Mouse (Mus musculus): Measurements from ENCODE around the gene Tspan5. TPM values are rescaled to one million over a fixed set of nuclear protein-coding genes. Genes with fewer than 3 reads are reported as not detected.

The Tspan5 gene
- total RNA-seq, 2 experiments from 2014 or later, result 184 to 208 TPM

DNA sequence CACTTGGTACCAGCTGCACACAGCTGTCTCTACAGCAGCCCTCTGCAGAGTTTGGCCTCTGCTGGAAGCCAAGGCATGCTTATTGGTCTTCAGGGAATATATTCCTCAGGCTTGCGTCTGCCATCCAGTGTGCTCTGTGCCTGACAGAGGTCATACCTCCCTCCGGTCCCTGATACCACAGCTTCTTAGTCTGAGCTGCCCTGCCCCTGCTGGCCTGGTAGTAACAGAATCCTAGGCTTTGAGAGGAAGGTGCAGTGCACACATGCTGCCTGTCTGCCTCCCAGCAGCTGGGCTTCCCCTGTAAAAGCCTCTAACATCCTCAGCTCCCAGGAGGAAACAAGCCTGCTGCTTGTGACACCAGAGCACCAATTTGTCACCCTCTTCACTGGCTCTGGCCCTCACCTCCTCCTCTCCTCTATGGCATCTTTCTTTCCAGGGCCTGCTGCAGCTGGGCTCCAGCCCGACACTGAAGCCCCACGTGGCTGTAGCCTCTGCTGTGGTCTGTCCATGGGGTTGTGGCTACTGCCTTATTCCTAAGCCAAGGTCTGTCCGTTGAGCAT, 80.0 kb downstream of the Tspan5 start:
- no peak for DNase-seq (ENCODE audit: extremely low spot score in 1 of 2, low spot score in 2 of 2)
- intact Hi-C loops (cut with DNase I), result loop anchor here (10.0 kb wide), 1 partner anchor 63 kb away; no protein-coding TSS in a partner anchor

DNA sequence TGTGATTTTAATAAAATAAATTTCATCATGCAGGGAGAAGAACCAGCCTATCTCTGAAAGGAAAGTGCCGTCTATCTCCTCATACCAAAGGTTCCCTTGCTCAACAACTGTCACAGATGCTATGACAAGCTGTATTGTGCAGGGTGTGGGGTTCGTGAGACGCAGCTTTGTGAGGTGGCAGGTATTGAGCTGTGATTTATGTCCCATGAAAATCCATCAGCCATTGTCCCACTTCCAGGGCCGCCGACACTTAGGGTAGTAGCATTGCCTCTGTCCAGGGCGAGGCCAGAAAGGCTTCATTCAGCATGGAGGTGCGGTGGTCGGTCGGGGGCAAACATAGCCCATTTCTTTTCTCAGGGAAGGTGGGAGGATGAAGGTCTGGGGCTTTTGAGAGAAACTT, 81.9 kb downstream of the Tspan5 start:
- intact Hi-C loops (cut with DNase I), result loop anchor here (10.0 kb wide), 1 partner anchor 61 kb away; no protein-coding TSS in a partner anchor
- no peak for DNase-seq (ENCODE audit: extremely low spot score in 1 of 2, low spot score in 2 of 2)

DNA sequence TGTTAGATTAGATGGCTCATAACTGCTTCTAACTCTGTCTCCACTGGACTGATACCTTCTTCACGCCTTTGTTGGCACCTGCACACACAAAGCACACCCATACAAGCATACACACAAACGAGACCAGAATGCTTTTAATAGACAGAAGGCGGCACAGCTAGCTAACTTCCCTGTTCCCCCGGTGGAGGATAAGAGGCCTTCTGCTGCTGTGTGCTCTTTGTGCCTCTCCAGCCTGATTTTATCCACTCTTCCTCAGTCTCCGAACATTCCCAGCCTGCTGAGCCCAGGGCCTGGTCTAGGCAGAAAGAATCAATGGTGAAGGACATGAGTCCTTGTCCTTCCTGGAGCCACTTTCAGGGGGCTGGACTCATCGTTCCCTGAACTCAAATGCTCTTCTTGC, 83.3 kb downstream of the Tspan5 start:
- no peak for DNase-seq (ENCODE audit: extremely low spot score in 1 of 2, low spot score in 2 of 2)
- intact Hi-C loops (cut with DNase I), result loop anchor here (10.0 kb wide), 1 partner anchor 60 kb away; no protein-coding TSS in a partner anchor

DNA sequence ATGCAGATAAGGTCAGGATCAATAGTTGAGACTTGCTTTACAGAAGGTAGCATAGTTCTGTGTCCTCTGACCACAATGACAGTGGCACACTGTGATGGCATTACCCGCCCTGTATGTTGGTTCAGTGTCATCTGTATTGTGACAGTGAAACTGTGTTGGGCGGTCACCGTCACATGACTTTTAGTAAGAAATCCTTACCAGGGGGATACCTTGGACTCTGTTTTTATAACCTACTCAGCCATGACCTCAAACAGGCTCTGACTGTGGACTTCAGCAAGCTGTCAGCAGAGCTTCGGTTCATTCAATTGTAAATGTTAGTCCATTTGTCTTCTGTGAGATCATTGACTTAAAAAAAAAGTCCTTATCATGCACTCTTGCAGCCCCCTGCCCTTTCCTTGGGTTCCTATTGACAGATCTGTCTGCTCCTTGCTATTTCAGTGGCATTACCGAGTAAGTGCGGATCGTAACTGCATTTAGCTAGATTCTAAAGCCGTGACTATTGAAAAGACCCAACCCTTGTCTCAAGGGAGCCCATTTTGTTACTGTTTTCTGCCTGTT, 84.3 kb downstream of the Tspan5 start:
- no peak for DNase-seq (ENCODE audit: extremely low spot score in 1 of 2, low spot score in 2 of 2)
- intact Hi-C loops (cut with DNase I), result loop anchor here (10.0 kb wide), 1 partner anchor 58 kb away; no protein-coding TSS in a partner anchor

DNA sequence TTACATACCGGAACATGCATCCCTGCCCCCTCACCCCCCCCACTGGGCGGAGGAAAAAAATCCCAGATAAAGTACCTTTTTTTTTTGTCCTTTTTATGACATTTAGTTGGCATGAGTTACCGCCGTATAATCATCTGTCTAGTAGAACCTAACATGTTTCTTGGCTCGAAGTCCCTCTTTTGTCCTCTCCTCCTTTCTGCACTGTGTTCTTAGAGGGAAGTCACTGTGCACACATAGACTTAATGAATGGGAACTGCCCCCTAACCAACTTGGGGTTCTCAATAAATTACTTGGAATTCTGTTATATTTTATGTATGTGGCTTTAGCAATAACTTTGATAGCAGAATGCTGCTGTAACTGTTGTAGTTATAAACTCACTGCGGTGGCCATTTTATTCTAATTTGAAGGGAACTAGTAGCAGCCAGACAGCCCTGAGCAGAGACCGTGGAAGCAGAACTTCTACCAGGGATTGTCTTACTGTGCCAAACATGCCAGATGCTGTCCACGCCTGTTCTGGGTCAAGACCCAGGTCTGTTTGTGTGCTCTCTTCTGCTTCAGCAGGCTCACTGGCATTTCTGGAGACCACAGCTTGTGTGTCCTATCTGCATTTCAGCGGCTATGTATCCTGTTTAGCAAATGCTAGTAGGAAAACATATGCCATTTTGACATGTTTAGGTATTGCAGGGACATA, 91.0 kb downstream of the Tspan5 start:
- intact Hi-C loops (cut with DNase I), result no loop called here

DNA sequence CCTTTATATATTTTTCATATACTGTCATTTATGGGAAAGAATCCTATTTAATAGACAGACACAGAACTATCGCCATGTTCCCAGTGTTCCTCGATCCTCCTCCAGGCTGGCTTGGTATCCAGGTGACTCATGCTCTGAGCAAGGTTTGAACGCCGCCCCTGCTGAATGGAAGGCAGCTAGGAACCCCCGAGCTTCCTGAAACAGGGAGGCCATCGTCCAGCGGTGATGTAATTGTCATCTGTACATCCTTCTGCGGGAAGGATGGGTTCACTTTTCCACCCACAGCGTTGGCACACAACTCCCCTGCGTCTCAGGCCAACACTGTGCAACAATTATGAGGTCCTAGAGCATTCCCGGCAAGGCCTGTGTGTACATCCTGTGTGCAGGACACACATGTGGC, 92.2 kb downstream of the Tspan5 start:
- no peak for DNase-seq (ENCODE audit: extremely low spot score in 1 of 2, low spot score in 2 of 2)
- intact Hi-C loops (cut with DNase I), result no loop called here

More for the DNA sequence above, 91.0 kb downstream of the Tspan5 start:
- no peak for DNase-seq (ENCODE audit: extremely low spot score in 1 of 2, low spot score in 2 of 2)

DNA sequence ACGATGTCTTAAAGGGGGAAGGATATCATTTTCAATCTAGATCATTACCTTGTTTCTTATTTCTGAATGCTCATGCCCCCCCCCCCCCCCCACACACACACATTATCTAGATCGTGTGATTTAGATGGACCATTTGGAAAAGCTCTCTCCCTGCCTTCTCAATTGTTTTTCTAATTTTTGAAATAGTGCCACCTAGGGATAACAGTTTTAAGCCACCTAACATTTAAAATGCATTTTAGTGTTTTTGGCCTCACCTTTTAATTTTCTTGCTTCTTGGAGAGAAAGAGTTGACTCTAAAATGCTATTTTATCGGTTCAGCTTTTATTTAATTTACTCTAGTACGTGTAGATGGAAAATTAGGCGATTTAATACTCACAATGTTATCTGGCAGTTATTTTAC, 94.9 kb downstream of the Tspan5 start:
- no peak for DNase-seq (ENCODE audit: extremely low spot score in 1 of 2, low spot score in 2 of 2)
- intact Hi-C loops (cut with DNase I), result no loop called here

DNA sequence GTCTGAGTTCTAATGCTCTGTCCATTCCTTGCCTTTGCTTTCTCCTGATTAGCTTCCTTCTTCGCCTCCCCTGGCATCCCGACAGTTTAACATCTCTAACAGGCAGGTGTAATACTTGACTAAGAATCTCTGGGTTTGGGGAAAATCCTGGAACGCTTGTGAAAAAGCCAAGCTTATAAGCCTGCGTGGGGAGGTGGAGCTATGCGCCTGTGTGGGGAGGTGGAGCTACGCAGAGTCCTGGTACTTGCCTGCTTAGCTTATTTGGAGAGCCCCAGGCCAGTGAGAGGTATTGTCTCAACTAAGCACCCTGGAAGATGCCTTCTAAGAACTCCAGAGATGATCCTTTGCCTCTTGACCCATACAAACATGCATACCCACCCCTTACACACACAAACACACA, 95.7 kb downstream of the Tspan5 start:
- DNase-seq (ENCODE audit: extremely low spot score in 1 of 2, low spot score in 2 of 2), result no peak
- intact Hi-C loops (cut with DNase I), result no loop called here

DNA sequence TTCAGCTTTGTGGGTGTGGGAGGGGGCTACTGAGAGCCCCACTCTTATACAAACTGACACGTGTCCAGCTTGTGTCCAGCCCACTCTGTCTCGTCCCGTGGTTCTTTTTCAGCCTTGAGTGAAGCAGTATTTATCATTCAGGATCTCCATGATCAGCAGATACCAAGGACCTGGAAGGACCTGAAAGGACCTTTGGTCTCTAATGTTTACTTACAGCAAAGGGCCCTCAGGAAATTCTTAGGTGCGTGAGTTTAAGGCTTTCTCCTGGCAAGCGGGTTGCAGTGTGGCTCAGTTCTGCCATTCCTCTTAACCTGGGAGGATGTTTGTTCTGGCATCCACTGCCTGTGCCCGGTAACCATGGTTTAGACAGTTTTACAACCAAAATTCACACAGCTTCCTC, 97.7 kb downstream of the Tspan5 start:
- intact Hi-C loops (cut with DNase I), result no loop called here
- DNase-seq (ENCODE audit: extremely low spot score in 1 of 2, low spot score in 2 of 2), result no peak

DNA sequence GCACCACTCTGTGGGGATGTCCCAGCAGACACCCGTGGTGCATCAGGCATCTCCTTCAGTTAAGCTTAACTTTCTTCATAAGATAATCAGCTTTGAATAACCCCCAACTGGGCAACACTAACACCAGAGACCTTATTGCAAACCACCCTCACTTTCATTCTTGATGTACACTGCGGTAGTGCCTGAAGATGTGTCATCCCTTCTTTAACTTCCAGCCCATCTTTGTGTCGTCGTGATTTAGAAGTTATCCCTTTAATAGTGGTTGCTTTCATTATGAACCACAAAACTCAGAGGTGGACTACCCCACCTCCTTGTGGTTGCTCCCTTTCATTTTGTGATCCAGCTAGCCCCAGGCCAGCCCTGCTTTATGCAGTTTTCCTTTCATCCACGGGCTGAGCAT, 99.3 kb downstream of the Tspan5 start:
- no peak for DNase-seq (ENCODE audit: extremely low spot score in 1 of 2, low spot score in 2 of 2)
- intact Hi-C loops (cut with DNase I), result no loop called here

DNA sequence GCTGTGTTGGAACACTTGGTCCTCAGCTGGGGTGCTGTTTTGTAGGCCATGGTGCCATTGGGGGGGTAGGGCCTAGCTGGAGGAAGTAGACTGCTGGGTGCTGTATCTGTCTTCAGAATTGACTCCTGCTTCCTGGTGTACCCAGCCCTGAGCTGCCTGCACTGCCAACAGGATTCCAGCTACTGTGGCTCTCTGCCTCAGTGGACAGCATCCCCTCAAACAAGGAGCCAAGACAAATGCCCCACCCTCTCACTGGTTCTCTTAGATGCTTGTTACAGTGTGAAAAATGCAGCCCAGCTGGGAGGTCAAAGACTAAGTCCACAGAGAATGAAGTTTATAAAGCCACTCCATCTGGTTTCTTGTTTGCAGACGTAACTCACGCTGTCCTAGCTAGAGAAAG, 101.2 kb downstream of the Tspan5 start:
- intact Hi-C loops (cut with DNase I), result no loop called here
- DNase-seq (ENCODE audit: extremely low spot score in 1 of 2, low spot score in 2 of 2), result no peak

DNA sequence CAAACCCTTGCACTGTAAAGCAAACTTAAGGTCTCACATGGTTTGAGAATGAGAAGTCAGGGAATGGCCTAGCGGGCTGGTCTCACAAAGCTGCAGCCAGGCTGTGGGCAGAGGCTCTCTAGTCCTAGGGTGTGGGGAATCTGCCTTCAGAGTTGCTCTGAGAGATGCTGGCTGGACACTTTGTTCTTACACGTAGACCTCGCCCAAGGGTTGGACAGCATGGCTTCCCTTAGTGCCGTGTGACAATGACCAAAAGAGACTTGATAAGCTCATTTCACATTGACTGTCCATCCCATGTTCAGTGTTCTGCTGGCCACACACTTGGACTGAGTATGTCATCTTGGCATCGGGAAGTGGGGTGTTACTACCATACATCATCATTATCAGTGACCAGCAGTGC, 101.6 kb downstream of the Tspan5 start:
- intact Hi-C loops (cut with DNase I), result no loop called here
- no peak for DNase-seq (ENCODE audit: extremely low spot score in 1 of 2, low spot score in 2 of 2)

DNA sequence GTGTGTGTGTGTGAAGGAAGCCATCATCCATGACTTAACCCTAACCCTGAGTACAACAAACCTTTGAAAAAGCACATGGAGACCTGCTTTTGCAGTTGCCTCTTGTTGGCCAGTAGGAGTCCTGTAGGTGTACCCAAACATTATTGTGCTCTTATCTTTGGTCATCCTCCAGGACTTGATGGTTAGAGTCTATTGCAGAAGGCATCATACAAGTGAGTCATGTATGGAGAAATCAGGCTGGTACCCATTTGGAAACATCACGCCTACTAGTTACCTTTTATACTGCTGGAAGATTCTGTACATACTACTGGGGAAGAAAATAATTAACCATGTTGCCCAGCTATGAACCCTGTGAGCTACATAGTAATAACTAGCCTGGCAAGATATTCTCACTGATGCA, 103.8 kb downstream of the Tspan5 start:
- intact Hi-C loops (cut with DNase I), result no loop called here
- no peak for DNase-seq (ENCODE audit: extremely low spot score in 1 of 2, low spot score in 2 of 2)

DNA sequence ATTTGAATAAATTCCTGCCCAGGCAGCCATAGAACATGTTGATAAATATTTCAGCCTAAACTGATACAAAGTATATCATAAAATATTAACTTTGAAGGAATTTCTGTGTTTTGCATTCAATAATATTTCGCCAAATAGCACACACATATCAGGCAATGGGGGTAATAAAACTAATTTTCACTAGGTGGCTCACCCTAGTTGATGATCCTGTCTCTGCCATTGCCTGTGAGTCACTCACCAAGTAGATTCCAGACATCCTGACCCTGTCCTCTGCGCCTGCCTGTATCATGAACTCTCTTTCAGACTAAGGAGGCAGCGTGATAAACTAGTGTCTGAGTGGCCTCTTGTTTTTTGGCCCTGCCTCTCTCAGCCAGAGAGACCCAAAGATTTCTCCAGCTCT, 105.8 kb downstream of the Tspan5 start:
- no peak for DNase-seq (ENCODE audit: extremely low spot score in 1 of 2, low spot score in 2 of 2)
- intact Hi-C loops (cut with DNase I), result no loop called here

DNA sequence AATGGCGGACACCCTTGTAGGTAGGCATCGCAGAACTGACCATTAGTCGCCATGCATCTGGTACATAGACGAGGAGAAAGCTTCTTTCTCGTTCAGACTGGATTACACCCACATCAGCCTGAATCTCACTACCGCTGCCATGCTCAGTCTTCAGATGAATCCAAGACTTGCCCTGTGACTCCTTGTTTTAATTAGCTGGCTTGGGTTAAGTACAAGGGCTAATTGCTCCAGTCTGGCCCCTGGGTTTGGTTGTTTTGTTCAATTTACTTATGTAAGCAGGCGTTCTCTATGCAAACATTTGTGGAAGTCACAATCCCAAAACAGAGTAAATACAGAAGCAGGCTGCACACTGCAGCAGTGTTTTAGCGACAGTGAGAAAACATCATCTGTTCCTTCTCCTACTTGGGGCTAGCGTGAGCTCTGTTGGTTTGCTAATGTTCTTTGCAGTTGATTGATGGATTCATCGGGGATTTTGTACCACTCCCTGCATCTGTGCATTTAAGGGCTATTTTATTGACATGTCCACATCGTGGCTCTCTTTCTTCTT, 107.8 kb downstream of the Tspan5 start:
- DNase-seq (ENCODE audit: extremely low spot score in 1 of 2, low spot score in 2 of 2), result no peak
- intact Hi-C loops (cut with DNase I), result no loop called here

DNA sequence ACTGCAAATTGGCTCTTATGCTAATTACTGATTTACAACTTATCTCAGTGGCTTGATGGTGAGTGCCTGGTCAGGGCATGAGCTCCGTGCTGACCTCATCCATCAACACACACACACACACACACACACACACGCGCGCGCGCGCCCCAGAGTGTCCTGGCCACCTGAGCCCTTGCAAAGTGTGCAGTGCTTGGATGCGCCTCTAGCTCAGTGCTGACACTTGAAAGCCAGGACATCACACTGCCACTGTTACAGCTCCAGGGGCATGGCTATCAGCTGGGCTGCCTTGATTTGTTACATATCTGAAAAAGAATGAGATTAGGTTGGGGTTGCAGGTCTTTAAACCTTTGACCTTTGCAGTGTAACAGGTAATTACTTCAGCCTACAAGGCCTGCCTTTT, 109.9 kb downstream of the Tspan5 start:
- DNase-seq (ENCODE audit: extremely low spot score in 1 of 2, low spot score in 2 of 2), result no peak
- intact Hi-C loops (cut with DNase I), result no loop called here

DNA sequence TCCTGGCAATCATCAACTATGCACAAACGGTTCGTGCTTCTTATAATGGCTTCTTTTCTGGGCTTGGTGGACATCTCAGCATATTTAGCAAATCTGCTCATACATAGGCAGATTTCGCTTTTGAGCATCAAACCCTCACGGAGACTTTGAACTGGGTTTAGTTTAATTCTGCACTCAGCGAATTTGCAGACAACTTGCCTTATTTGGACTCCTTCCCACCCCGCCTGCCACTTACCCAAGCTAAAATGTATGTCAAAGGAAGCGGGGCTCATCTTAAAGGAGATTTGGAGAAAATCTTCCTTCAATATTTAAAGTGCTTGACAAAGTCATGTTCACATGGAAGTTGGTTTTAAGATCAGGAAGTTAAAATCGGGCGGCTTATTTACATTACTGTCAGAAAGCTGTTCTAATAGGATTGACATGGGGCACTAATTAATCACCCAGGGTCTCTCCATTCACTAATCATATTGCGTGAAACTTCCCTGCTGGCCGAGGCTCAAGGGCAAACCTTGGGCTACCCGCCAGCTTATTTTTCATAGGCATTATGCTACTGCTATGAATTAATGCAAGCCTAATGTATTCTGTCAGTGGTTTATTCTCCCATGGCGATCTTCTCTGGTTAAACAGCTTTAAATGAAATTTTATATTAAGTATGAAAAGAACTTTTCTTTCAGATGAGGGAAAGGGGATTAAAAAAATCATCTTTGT, 111.1 kb downstream of the Tspan5 start:
- DNase-seq (ENCODE audit: extremely low spot score in 1 of 2, low spot score in 2 of 2), result no peak

DNA sequence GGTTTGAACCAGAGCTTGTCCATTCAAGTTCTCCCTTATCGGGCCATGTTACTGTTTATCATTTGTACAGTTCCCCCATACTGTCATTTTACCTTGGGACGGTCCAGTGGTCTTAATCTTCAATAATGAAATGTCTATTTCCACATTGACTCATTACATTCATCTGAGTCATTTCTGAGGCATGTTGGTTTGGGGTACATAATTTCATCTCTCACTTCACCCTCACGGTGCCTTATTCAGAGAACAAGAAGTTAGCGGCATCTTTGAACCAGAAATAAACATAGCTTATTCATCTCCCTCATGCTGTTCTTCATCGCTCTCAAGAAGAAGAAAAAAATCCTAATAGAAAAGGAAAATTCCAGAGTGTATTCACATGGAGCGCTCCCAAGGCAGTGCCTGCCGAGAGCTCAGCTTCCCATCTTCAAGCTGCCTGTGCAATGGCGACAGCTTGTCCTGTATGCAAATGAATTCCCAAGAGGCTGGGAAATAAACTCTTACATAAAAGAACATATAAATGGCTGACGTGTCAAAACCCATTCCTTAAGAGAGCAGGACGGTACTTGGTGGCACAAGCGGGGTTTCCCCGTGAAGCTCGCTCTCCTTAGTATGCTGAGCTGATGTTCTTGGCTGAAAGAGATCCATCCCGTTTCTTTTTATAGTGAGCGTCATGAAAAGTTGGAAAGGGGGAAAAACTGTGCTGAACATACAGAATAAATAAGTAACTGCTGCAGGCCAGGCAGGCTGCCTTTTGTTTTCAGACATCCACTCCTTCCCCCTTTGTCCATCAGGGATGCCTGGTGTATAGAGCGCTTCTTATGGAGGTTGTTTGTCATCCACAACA, 112.2 kb downstream of the Tspan5 start:
- no peak for DNase-seq (ENCODE audit: extremely low spot score in 1 of 2, low spot score in 2 of 2)
- intact Hi-C loops (cut with DNase I), result no loop called here

More for the DNA sequence above, 111.1 kb downstream of the Tspan5 start:
- intact Hi-C loops (cut with DNase I), result no loop called here

DNA sequence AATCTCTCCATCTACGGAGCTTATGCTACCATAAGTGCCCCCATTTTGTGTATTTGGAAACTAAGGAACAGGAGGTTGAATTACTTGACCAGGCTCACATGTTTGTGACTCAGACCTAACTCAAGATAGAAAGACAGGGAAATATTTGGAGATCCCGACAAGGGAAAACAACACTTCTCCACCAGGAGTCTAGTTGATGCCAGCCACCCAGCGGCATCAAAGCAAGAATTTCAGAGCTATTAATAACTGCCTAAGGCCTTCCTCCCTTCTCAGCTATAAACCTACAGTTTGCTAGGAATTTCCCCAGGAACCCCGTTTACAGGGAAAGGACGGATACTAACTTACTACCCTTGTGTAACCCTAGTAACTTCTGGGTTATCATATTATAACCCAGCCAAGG, 113.4 kb downstream of the Tspan5 start:
- no peak for DNase-seq (ENCODE audit: extremely low spot score in 1 of 2, low spot score in 2 of 2)
- intact Hi-C loops (cut with DNase I), result loop anchor here (5.0 kb wide), 1 partner anchor 113 kb away; the partner anchor contains the start of gene Tspan5
